Mouse (Mus musculus) layer of hippocampus, adult 11-12 months (tissue): ENCODE results near the gene Gm20503.

Experiments
- DNase-seq: peaks from one replicate; pipeline ENCODE4 v3.0.0; 2022; ENCODE audit warnings: low spot score

Gm20503 gene

GRCm38 (mm10) chr4:59007974-59008373 is 5.0 kb downstream of the Gm20503 start:
- no peak for DNase-seq

DNA sequence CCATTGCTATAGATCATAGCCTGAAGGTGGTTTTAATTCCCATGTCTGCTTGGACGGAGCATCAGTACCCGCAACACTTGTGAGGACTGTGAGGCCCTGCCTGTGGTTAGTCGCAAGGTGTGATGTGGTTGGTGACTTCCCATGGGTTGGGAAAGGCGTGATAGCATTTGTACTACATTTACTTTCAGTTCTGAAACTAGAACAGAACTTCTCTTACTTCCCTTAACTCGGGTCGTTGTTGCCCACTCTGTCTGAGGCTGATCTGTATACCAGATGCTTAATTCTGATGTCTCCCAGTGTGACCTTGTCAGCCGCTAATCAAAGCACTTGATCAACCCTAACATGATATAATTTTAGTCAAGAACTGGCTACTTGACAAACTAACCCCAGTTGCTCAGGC is 6.2 kb downstream of the Gm20503 start:
- DNase-seq: no peak

GRCm38 (mm10) chr4:59009696-59010095 is 6.7 kb downstream of the Gm20503 start:
- DNase-seq: no peak

- DNase-seq: no peak
These were observed 8.4 kb downstream of the Gm20503 start for GRCm38 (mm10) chr4:59011446-59011845.

DNA sequence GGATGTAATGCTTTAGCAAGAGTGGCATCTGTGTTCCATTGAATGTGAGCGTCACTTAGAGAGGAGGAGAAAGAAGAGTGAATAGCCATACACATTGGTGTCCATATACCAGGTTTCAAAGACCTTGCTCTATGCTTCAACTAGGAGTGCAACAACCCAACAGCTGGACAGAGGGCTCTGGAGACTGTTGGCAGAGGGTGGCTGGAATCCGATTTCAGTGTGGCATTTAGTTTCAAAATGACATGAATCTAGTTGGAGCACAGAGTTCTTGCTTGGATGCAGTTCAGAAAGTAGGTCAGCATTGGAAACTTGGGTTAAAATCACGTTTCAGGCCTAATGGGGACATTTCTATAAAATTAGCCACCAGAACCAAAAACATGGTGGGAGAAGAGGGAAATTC is 12.2 kb downstream of the Gm20503 start:
- no peak for DNase-seq

DNA sequence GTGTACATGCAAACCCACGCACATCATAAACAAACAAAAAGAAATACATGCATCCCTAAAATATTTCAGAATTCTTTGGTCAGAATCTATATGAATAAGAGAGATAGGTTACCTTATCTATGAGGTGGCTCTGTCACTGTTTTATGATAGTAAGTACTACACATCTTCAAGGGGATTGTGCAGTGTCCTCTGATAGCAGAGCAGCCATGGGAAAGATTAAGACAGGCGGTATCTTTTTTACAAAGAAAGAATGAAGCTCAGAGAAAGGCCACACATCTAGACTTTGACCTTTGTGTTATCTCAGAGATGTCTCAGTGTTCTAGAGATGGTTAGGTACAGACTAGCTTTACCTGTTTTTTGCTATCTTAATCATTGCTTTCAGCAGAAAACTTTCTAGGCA is 13.9 kb downstream of the Gm20503 start:
- DNase-seq: no peak

GRCm38 (mm10) chr4:59034325-59034917 is 31.4 kb downstream of the Gm20503 start:
- DNase-seq: no peak

- peak; percentile 63 for DNase-seq
These were observed 32.1 kb downstream of the Gm20503 start, which contains the start of gene Gng10 for GRCm38 (mm10) chr4:59034918-59035785. Gng10 (plus strand) TSS chr4:59035088.

DNA sequence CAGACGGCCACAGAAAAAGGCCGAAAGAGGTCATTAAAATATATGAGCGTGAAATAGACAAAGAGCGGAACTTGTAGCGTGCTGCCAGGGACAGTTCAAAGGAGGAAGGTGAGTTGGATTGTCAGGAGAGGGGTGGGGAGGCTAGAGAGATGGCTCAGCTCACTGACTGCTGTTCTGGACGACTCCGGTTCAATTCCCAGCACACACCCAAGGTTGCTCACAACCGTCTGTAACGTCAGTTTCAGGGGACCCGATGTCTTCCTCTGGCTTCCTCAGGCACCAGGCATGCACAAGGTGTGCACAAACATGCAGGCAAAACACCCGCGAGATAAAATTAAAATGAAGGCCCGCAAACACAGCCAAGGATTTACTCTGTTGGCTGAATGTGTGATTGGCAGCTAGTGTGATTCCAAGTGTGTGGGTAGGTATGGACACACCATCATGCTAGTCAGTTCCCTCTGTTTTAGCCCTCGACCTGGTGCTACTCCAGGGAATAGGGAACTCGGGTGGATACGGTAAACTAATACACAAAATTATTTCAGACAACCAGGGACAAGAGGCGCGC is 32.9 kb downstream of the Gm20503 start:
- no peak for DNase-seq

DNA sequence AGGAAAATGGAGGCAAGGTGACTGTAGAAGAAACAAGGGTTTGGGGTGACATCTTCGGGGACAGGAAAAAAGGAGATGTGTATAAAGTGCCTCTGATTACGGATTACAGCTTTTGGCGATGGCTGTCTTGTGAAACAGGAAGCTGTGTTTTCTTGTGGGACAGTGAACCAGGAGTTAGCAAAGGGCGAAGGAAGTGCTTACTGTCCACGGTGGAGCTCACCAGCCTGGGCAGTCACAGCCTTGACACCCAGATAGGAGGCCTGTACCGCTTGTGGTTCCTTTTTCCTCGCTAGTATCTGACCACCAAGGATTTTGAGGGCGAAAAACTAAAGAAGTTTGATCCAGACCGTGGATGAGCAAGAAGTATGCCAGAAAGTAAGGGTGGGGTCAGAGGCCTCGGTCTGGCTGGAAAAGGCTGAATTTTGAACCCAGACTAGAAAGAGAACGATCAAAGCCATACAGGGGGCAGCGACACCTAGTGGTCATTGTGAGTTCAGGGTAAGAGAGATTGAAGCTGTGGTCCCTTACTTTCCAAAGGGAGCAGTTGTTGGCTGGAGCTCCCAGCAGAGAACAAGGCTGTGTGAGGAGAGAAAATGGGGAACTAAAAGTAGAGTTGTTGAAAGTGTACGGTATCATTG is 33.6 kb downstream of the Gm20503 start:
- peak; percentile 71 for DNase-seq

- no peak for DNase-seq
These were observed 34.5 kb downstream of the Gm20503 start for GRCm38 (mm10) chr4:59037525-59037924.

GRCm38 (mm10) chr4:59040397-59041287 is 37.6 kb downstream of the Gm20503 start:
- no peak for DNase-seq

DNA sequence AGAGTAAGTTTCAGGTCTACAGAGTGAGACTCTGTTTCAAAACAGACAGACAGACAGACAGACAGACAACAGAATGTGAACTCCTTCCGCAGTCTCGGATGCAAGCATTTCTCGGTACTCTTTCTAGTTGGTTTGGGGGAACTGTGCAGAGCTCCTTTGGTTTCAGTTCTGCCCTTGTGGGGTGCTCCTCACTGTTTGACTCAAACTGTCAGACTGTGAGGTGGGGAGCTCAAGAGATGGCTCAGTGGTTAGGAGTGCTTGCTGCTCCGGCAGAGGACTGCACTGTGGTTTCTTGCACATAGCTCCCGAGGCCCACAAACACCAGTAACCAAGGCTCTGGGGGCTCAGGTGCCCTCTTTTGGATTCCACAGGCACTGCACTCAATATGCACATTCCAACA is 40.1 kb downstream of the Gm20503 start:
- DNase-seq: peak; percentile 27

DNA sequence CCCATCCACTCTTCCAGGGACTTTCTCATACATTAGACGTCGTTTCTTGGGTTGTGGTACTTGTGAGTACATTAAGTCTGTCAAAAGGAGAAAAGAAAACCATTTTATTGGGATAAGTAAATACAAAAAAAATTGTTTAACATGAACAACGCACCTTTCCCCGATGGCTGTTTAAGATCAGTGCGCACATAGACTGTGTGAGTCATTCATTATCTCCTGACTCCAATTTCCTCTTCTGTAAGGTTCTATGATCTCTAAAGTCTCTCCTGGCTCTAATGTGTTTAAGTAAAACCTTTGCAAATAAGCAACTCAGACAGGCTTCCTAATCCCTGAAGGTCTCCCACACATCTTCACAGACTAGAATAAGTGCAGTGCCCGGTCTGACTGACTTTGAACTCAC is 40.9 kb downstream of the Gm20503 start:
- no peak for DNase-seq

- DNase-seq: no peak
These were observed 44.2 kb downstream of the Gm20503 start for GRCm38 (mm10) chr4:59047222-59047621.

DNA sequence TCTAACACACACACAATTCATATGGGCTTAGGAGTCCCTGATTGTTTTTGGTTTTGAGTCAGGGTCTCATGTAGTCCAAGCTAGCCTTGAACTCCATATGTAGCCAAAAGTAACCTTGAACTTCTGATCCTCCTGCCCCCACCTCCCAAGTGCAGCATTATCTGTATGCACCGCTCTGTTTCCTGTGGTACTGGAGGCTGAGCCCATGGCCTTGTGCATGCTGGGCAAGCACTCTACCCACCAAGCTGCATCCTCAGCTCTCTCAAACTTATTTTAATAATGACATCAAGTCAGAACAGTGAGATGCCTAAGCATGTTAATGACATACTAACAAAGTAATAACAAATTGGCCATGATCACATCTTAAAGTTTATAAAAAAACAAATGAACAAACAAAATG is 48.1 kb downstream of the Gm20503 start:
- DNase-seq: no peak

DNA sequence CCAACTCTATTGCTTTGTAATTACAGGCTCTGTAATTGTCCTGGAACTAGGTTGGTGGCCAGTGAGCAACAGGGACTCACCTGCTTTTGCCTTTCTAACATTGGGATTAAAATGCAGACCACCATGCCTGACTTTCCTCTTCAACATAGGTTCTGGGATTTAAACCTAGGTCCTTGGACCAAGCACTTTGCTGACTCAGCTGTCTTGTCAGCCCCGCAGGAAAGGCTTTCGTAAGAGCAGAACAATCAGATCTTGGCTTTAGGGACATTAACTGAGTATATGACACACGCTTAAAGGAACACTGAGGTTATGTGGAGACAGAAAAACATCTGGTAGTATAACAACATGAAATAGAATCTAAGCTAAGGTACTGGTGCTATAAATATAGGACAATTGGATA is 54.9 kb downstream of the Gm20503 start:
- no peak for DNase-seq

GRCm38 (mm10) chr4:59062526-59062925 is 59.5 kb downstream of the Gm20503 start:
- no peak for DNase-seq

DNA sequence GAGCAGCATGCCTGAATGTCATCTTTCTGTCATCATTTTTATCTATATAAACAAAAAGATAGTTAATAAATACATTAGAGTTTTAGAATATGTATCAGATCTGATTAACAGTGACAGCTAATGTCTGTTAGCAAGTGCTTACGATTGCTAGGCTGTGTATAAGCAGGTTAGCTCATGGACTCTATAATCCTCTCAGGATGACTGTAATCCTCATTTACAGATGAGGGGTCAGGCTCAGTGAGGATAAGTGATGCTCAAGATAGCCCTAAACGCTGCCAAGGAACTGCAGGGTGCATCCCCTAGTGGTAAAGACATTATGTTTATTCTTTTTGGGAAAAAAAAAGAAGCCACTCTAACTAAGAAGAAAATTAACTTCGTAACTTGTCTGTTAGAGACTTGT is 66.3 kb downstream of the Gm20503 start:
- no peak for DNase-seq

DNA sequence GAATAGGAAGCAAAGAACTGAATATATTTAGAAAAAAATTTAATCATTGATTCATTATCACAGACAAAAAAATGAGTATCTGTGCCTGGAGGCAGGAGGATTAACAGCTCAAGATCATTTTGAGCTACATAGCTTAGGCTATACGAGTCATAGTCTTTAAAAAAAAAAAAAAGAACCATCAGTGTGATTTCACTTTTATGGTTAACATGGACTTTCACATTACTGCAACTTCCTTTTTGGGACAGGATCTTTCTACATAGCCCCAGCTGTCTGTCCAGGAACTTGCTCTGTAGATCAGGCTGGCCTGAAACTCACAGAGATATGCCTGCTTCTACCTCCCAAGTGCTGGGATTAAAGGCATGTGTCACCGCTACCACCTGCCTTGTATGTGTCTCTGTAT is 80.4 kb downstream of the Gm20503 start:
- DNase-seq: no peak

DNA sequence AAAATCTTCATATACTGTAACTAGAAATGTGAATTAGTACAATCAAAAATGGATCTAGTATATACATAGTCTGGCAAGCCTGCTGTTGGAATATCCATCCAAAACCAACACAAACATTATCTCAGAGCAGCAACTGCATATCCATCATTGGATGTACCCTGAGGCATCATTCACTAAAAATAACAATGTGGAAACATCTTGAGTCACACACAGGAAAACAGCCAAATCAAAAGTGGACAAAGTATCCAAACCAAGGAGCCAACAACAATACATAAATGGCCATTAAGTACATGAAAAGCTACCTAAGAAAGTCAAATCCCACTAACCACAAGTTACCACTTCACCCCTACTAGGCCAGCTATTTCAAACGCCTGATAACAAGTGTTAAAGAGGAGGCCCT is 86.4 kb downstream of the Gm20503 start:
- DNase-seq: no peak
